Mouse (Mus musculus) spleen, adult 2 months (tissue): ENCODE measurements around the gene Wdr27. TPM values are rescaled to one million over a fixed set of nuclear protein-coding genes. Genes with fewer than 3 reads are reported as not detected.
"Not testable (repeated sequence)": the region's sequence is repeated elsewhere in the genome, so short reads cannot be mapped to it uniquely, and the experiment has no call there.

Source experiments
- DNase-seq, 2 experiments: peaks; one replicate each; pipeline versions ENCODE4 v3.0.0 to v3.0.0-alpha.2; 2012 to 2021; ENCODE audit warnings: low spot score in 2 of 2, low read depth in 1 of 2
- H3K27ac ChIP-seq: fragments of 200-500 bp; 2 replicates; pipeline ENCODE4 v1.5.1; 2012; ENCODE audit warnings: low read length, inconsistent platforms; ENCODE audit not compliant: insufficient read depth
- H3K27me3 ChIP-seq: fragments of 200-500 bp; 2 replicates; pipeline ENCODE4 v1.6.1; 2012; ENCODE audit warnings: mild to moderate bottlenecking, moderate library complexity, low read length, inconsistent platforms; ENCODE audit not compliant: control insufficient read depth, insufficient read depth
- H3K36me3 ChIP-seq: fragments of 200-500 bp; 2 replicates; pipeline ENCODE4 v1.6.1; 2012; ENCODE audit warnings: mild to moderate bottlenecking, low read length, inconsistent platforms; ENCODE audit not compliant: control insufficient read depth, insufficient read depth
- H3K4me1 ChIP-seq: fragments of 200-500 bp; 2 replicates; pipeline ENCODE4 v1.6.1; 2011; ENCODE audit warnings: inconsistent platforms; ENCODE audit not compliant: control insufficient read depth, insufficient read depth, insufficient read length
- H3K4me3 ChIP-seq: fragments of 200-500 bp; 2 replicates; pipeline ENCODE4 v1.5.1; 2011; ENCODE audit warnings: mild to moderate bottlenecking, inconsistent platforms; ENCODE audit not compliant: insufficient read depth, insufficient read length; ENCODE audit errors: extremely low read depth
- CTCF ChIP-seq: fragments of 200-500 bp; IDR thresholded peaks from 2 replicates; pipeline ENCODE4 v1.5.1; 2011; ENCODE audit warnings: mild to moderate bottlenecking, inconsistent platforms; ENCODE audit not compliant: insufficient read depth, insufficient read length, insufficient replicate concordance; ENCODE audit errors: extremely low read depth
- POLR2A ChIP-seq: fragments of 200-500 bp; IDR thresholded peaks from 2 replicates; pipeline ENCODE4 v1.6.1; 2011; ENCODE audit warnings: low read depth, low read length, inconsistent platforms
- WGBS: fragments of 180-500 bp; shearing (Covaris S2); methylation state at CpG from one replicate; pipeline ENCODE4 v1.1.7; 2018; 5-methylcytosine and 5-hydroxymethylcytosine counted together
- polyA plus RNA-seq: library from polyadenylated mRNA; depleted of rRNA; stranded (reverse); fragments of >200 nt; gene quantifications from 2 replicates; pipeline ENCODE4 v1.2.3, GENCODE M21; 2012

Gene Wdr27
- polyA plus RNA-seq, 1 experiment: 0.81 TPM

GRCm38 (mm10) chr17:14960520-14960919 lies 17.6 kb upstream of the Wdr27 start:
- H3K27ac ChIP-seq: no peak overlapping the region
- no peaks in the 10 kb centered on the region for H3K4me1 ChIP-seq
- WGBS: under 1% methylated on average over 17 of the region's 23 CpGs
- TF ChIP-seq POLR2A (no peak), CTCF (no peak)
- peak in 1 of 2 experiments; percentile 16 for DNase-seq
- H3K4me3 ChIP-seq: peak overlapping the region; percentile 63
- H3K36me3 ChIP-seq: no peaks in the 10 kb centered on the region
- H3K27me3 ChIP-seq: no peaks in the 10 kb centered on the region

GRCm38 (mm10) chr17:14959979-14960378 lies 17.0 kb upstream of the Wdr27 start:
- Histone ChIP-seq H3K4me1 (no peaks in the 10 kb centered on the region), H3K4me3 (no peak overlapping the region), H3K27ac (no peak overlapping the region), H3K36me3 (no peaks in the 10 kb centered on the region), H3K27me3 (no peaks in the 10 kb centered on the region)
- TF ChIP-seq POLR2A (no peak), CTCF (no peak)
- no peak for DNase-seq
- WGBS: 39% methylated on average over 3 of the region's 3 CpGs

GRCm38 (mm10) chr17:14958686-14959327 lies 15.8 kb upstream of the Wdr27 start:
- Histone ChIP-seq H3K36me3 (peaks cover 6% of the 10 kb centered on the region), H3K27me3 (no peaks in the 10 kb centered on the region), H3K4me3 (no peak overlapping the region), H3K4me1 (no peaks in the 10 kb centered on the region), H3K27ac (no peak overlapping the region)
- TF ChIP-seq CTCF (no peak), POLR2A (no peak)
- WGBS: 59% methylated on average over 5 of the region's 5 CpGs
- no peak for DNase-seq

GRCm38 (mm10) chr17:14953452-14953851 lies 10.5 kb upstream of the Wdr27 start:
- no peak for TF ChIP-seq POLR2A
- no peak for TF ChIP-seq CTCF
- Histone ChIP-seq H3K27ac (no peak overlapping the region), H3K36me3 (peaks cover 14% of the 10 kb centered on the region), H3K4me1 (no peaks in the 10 kb centered on the region), H3K4me3 (no peak overlapping the region), H3K27me3 (no peaks in the 10 kb centered on the region)
- WGBS: 86% methylated on average over 8 of the region's 8 CpGs
- no peak for DNase-seq

- Histone ChIP-seq H3K4me3 (no peak overlapping the region), H3K36me3 (peaks cover 15% of the 10 kb centered on the region), H3K27ac (no peak overlapping the region), H3K27me3 (no peaks in the 10 kb centered on the region), H3K4me1 (no peaks in the 10 kb centered on the region; the same call in 1 of the 2 replicates)
- TF ChIP-seq CTCF (no peak), POLR2A (no peak)
- 94% methylated on average over 7 of the region's 7 CpGs for WGBS
- no peak for DNase-seq
Observed at GRCm38 (mm10) chr17:14949161-14949827, 6.3 kb upstream of the Wdr27 start.

GRCm38 (mm10) chr17:14944551-14944950 lies 1.6 kb upstream of the Wdr27 start:
- Histone ChIP-seq H3K36me3 (peaks cover 3% of the 10 kb centered on the region; the same call in 1 of the 2 replicates), H3K4me3 (no peak overlapping the region), H3K4me1 (peaks cover 3% of the 10 kb centered on the region; the same call in 1 of the 2 replicates), H3K27me3 (no peaks in the 10 kb centered on the region), H3K27ac (no peak overlapping the region)
- 97% methylated on average over 1 of the region's 1 CpGs for WGBS
- no peak for TF ChIP-seq CTCF
- TF ChIP-seq POLR2A: no peak
- DNase-seq: no peak

- DNase-seq: no peak
- no peak overlapping the region for H3K27ac ChIP-seq
- 15% methylated on average over 16 of the region's 16 CpGs for WGBS
- H3K27me3 ChIP-seq: no peaks in the 10 kb centered on the region
- peaks cover 3% of the 10 kb centered on the region; the same call in 1 of the 2 replicates for H3K4me1 ChIP-seq
- H3K4me3 ChIP-seq: peak overlapping the region; percentile 84
- H3K36me3 ChIP-seq: peaks cover 3% of the 10 kb centered on the region; the same call in 1 of the 2 replicates
- TF ChIP-seq CTCF: no peak
- TF ChIP-seq POLR2A: no peak
Observed at GRCm38 (mm10) chr17:14943729-14944059, 736 bp upstream of the Wdr27 start.

- not testable (repeated sequence) for H3K36me3 ChIP-seq, DNase-seq, H3K27ac ChIP-seq, H3K27me3 ChIP-seq, H3K4me1 ChIP-seq, H3K4me3 ChIP-seq
- WGBS: 73% methylated on average over 6 of the region's 6 CpGs
Observed at GRCm38 (mm10) chr17:14942181-14942580, 777 bp downstream of the Wdr27 start.
